Mouse (Mus musculus): ENCODE data around the gene Gng11. TPM values are rescaled to one million over a fixed set of nuclear protein-coding genes. Genes with fewer than 3 reads are reported as not detected.

Gene Gng11
- total RNA-seq (2021), result 10 to 100 TPM in 1 of 2 experiments, 1 to 10 TPM in 1; 9.9 to 11.5 TPM

DNA sequence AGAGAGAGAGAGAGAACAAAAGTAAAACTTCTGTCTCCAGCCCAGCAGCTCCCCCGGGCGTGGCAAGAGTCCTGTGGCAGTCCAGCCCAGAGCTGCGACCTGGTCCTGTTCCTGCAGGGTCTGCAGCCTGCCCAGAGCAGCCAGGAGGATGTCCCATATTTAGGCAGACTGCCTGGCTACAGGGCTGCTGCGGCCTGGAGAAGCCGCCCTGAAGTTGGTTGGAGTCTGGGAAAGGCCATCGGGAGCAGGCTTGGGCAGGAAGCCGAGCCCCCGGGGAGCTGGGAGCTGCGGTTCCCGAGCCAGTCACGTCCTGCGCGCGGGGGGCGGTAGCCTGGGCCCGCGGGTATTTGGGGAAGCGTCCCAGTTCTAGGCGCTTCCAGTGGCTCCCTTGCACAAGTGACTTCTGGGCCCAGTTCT, at the start of gene Gng11:
Gng11 (plus strand) TSS at position 15 of the 417 bp plus-strand sequence.
- peak; percentile 11 for DNase-seq (ENCODE audit: extremely low spot score in 1 of 2, low spot score in 1 of 2)

DNA sequence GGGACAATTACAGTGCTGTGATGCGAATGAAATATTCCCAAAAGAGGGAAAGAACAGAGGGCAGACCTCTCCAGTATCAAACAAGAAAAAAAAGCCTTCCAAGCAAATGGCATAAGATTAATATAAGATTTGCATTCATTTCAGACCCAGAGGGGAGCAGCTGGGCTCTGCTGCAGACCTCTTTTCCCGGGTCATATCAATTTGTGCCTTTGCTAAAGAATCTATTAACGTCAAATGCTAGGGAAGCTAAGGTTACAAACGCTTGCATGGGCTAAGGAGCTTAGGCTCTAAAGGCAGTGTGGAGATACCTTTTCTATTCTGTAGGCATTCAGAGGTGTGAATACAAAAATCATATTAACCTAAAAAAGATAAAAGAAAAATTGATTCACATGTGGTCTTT, 48.7 kb upstream of the Gng11 start:
- DNase-seq (ENCODE audit: extremely low spot score in 1 of 2, low spot score in 1 of 2), result no peak

DNA sequence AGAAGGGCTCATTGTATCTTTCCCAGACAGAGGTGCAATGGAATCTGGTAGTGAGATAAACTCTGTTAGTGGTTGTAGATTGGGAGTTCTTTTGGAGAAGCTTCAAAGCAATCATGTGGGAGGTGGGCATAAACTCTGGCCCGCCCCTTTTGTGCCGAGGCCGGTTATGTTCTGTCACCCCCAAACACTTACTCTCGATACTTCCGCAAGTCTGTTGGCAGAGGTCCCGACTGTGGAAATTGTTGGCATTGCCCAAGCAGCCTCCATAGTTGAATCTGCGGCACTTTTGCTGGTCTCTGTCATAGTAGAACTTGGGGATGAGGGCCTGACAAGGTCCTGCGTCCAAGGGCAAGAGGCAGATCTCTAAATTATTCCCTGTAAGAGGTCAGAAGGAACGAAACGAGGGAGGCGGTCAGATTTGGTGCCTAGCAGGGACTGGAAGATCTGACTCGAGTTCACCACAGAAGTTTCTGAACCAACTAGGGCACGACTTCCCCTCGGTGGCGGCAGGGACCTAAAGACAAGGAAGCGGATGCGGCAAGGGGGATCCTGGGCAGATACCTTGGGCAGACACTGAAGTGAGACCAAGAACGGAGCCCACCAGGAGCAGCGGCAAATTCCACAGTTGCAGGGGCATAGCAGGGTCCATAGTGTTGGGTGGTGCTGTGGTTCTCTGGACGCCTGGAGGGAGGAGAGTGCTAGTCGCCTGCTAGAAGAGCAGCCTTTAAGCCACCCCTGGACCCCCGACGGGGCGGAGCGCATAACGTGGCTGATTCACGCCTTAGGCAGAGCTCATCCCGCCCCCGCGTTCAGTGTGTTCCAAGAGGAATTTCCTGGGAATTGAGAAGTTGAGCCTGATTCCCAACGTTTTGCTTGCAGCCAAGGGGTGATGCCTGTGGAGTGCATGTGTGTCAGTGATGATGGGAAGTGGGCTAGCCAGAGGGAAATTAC, 35.8 kb upstream of the Gng11 start:
- DNase-seq (ENCODE audit: extremely low spot score in 1 of 2, low spot score in 1 of 2), result peak in 1 of 2 experiments; percentile 10

DNA sequence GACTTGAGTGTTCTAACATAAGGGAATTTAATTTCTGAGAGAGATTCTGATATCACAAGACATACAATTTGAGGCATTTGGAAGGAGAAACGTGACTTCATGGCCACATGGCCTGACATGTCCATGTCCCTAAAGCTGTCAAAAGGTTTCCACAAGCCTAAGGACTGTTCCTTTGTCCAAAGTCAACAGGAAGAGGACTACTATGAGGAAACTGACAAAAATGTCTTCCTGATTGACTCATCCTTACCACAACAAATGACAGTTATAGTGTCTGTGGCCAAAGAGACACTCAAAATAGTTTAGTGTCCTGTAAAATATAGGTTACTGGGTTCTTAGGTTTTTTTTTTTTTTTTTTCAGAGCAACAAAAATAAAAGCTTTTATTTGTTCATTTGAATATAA, 30.0 kb upstream of the Gng11 start:
- DNase-seq (ENCODE audit: extremely low spot score in 1 of 2, low spot score in 1 of 2), result no peak

DNA sequence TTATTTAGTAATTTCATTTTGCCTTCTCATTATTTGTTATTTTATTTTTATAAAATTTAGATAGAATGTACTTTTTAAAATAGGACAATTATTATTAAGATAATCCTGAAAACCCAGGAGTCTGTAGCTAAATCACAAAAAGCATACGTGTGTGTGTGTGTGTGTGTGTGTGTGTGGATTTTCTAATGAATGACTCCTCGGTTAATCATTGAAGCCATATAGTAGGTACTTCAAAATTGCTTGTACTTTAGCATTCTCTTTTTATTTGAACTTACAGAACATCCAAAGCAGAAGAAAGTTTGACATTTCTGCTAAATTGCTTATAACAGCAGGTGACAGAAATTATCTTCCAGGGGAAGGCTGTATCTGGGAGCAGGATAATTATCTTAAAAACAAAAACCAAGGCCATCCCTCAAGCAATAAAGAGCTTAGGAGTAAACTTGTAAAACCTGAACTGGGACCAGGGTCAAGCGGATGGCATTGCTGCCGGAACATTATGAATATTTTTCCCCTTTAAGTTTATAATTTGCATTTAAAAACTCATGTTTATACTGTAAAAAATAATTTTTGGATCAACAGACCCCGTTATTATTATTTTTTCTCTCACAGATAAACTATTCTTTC, 20.9 kb upstream of the Gng11 start:
- no peak for DNase-seq (ENCODE audit: extremely low spot score in 1 of 2, low spot score in 1 of 2)

DNA sequence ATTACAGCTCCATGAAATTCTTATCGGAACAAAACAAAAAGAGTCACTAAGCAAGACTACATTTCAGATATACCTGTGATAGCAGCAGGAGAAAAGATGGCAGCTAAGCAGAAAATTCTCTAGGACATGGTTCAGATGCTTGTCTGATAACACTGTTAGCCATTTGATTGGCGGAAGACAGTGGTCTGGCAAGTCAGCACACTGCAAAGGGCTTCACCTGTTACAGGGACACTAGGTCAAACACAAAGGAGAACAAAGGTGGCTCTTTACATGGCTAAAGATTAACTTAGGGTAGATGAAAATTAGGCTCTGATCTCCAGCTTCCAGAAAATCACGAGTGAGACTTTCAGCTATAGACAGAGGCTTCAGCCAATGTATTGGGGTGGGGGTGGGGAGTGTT, 15.0 kb upstream of the Gng11 start, which contains the start of gene Tfpi2:
Tfpi2 (minus strand) TSS at position 170 of the 400 bp plus-strand sequence.
- no peak for DNase-seq (ENCODE audit: extremely low spot score in 1 of 2, low spot score in 1 of 2)

DNA sequence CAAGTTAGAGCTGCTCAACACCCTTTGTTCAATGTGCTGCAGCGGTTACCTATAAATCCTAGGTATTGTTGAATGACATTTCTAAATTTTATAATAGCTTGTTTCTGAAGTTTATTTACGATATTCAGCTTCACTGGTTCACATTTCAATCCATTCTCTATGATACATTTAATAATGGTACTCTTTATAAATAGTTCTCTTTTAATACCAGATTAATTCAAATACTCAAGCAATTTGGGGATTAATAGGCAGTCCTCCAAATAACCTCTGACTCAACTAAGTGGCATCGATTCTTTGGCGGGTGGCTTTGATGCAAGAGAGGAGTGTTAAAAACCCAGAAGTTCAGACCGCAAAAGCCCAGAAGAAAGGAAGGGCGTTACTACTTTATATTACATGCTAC, 10.2 kb upstream of the Gng11 start, which contains the start of gene Gngt1:
Gngt1 (plus strand) TSS at position 301 of the 400 bp plus-strand sequence.
- DNase-seq (ENCODE audit: extremely low spot score in 1 of 2, low spot score in 1 of 2), result no peak

DNA sequence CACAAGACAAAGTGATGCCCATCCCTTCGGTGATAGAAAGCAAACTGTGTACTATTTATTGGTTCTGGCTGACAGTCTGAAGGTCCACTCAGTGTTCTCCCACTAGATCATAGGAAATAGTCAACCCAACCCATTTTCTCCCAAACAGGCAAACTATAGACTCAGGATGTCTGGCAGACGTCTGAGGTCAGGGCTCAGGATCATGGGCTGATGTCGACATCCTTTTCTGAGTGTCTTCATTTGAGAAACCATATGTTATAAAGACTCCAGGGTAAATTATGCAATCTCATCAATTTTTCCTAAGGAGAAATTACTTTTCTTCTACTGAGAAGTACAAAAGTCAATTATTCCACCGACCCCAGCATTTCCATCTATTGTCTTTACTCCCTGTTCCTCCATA, 5.6 kb upstream of the Gng11 start:
- DNase-seq (ENCODE audit: extremely low spot score in 1 of 2, low spot score in 1 of 2), result no peak

DNA sequence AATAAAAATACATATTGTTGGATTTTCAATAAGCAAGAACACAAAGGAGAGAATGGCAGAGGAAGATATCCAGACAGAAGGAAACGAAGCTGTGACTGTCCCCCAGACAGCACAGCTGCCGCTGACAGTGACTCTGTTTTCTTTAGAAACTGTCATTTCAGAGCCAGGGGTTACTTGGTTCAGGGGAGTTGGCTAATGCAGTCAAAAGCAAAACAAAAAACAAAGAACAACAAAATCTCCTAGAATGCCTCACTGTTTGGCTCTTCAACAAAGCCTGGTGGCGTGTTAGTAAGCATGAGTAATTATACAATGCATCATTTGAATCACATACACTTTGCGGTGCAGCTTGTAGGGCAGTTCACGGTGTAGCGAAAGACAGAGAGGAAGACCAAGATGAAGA, 4.4 kb upstream of the Gng11 start:
- DNase-seq (ENCODE audit: extremely low spot score in 1 of 2, low spot score in 1 of 2), result no peak

DNA sequence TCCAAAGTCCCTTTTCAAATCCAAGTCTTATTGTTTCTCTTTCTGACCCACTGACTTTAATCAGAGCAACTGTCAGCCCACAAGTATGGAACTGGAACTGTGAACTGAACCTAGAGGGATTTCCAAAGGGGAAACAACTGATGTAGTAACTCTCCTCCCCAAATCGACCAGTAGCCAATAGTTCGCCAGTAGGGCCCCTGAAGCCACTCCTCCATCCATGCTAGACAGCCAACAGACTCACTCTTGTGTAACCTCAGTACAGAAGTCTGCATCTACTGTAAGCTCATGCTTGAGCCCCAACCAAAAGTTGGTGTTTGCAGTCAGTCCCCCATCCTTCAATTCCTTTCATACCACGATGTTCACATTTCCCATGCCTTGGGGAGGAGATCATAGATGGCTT, 3.0 kb upstream of the Gng11 start:
- DNase-seq (ENCODE audit: extremely low spot score in 1 of 2, low spot score in 1 of 2), result no peak

DNA sequence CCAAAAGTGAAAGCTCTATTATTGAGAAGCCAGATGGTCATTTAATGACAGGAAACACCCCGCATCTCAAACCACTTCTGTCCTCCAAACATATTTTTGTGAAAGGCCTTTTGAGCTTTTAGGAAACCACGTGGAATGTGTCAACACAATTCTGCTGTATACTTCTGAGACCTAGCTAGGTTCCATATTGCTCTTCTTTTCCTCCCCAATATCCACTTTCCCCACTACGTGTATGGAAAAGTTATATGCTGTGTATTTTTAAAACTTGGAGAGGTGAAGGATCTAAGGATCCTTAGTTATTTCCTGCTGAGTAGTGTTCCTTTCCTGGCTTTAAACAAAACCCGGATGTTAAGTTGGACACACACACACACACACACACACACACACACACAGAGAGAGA, 259 bp upstream of the Gng11 start:
- DNase-seq (ENCODE audit: extremely low spot score in 1 of 2, low spot score in 1 of 2), result no peak

DNA sequence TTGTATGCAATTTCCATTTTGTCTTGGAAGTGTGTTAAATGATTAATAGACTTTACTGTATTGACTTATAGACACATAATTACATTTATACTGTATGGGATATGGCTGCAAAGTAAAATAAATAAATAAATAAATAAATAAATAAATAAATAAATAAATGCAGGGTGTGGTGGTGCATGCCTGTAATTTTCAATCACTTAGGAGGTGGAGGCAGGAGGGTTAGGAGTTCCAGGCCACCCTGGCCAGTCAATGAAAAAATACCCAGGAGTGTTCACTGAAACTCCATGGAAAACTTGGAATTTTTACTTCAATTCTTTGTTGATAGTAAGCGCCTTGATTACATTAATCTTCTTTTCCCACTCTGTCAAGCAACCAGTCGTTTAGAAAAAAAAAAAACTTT, 1.1 kb downstream of the Gng11 start:
- no peak for DNase-seq (ENCODE audit: extremely low spot score in 1 of 2, low spot score in 1 of 2)

DNA sequence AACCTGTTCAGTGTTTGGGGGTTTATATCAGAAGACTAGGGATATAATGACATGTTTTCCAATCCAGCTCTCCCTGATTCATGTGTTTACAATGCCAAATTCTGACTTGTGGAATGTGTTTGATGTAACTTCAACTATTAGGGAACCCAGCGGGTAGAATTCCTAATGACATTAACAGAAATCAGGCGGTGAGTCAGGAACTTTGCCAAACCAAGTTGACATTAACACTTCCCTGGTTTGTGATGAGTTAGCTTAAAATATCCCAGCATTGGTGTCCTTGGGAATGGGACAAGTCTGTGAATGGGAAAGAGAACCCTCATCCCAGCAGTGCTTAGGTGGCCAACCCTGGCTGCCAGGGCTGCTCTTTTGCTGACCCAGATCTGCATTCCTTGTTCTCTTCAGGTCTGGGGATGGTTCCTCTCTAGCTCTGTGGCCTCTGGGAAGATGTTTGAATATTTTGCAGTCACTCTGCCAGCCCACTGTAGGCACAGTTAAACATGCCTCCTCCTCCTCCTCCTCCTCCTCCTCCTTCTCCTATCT, 4.9 kb downstream of the Gng11 start:
- no peak for DNase-seq (ENCODE audit: extremely low spot score in 1 of 2, low spot score in 1 of 2)

DNA sequence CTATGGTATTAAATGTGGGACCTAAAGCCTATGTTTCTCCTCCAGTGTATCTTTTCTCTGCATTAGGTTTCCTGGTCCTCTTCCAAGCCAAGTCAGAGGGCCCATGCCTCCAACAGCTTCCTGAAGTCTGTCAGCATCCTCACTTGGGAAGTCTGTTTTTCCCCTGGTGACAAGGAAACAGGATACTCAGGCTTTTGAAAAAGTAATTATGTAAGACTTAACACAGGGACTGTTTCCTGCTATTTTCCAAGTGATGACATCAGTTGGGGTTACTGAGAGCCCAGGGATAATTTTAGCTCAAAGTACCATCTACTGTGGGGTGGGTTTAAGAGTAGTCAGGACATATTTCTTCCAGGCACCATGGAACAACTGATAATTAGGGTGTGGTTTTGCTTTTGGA, 5.8 kb downstream of the Gng11 start:
- no peak for DNase-seq (ENCODE audit: extremely low spot score in 1 of 2, low spot score in 1 of 2)

DNA sequence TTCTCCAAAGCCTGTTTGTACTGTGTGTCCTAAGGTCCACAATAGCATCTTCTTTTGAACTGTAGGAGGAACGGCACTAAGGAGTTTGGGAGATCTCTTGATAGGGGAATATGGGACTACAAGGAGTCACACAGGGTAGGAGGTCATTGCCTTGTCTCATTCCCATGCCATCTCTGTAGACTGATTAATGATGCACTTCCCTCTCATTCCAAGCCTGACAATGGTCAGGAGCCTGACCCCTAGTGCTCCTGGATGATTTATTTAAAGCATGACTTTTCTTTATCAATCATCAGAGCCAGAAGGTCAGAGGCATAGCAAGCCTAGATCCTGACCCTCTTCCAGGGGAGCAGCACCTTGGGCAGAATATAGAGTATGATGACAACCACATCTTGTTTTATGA, 18.9 kb downstream of the Gng11 start:
- DNase-seq (ENCODE audit: extremely low spot score in 1 of 2, low spot score in 1 of 2), result no peak

DNA sequence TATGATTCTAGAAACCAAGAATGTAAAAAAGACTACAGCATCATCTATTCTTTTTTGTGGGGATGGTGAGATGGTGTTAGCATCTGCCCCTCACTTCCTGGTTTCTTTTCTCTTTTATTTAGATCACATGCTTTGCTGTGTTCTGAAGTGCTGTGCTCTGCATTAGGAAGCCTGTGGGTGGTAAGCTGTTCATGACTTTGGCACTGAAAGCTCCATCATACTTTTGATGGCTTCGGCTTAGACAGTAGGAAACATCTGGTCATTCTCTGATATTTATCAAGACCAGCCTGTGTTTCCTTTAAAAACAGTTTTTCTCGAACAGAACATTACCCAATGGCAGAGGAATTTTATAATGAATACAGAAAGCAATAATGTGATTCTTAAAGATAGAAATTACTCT, 22.7 kb downstream of the Gng11 start:
- no peak for DNase-seq (ENCODE audit: extremely low spot score in 1 of 2, low spot score in 1 of 2)

DNA sequence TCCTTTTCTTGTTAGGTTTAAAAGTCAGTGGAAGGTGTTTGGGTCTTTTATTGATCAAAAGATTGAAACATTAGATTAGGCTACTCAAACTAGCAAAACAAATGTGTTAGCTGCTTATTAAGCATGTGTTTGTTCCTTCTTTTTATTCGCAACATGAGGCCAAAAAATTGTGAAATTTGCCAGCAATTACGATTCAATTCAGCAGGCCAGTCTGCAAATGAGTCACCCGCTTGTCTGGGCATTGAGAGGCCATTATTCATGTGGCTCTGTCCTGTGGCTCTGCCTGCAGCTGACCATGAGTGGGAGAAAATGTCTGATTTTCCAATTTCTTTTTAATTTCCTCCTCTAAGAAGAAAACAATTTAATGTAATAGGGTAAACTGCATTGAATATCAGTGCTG, 27.3 kb downstream of the Gng11 start:
- DNase-seq (ENCODE audit: extremely low spot score in 1 of 2, low spot score in 1 of 2), result no peak

DNA sequence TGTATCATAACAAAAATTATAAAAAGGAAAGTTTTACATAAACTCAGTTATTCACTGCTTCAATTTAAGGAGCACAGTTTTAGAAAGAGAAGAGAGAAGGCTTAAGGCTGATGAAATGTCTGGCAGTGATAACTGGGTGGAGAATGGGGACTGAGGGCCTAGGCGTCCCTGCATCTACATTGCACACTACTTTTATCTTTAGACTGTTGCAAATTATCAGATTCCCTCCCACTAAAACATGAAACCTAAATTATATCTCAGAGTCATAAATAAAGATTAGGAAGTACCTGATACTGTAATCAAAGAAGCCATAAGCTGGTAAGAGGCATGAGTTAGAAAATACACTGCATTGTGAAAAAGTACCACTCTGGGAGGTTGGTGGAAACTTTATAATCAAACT, 38.1 kb downstream of the Gng11 start:
- DNase-seq (ENCODE audit: extremely low spot score in 1 of 2, low spot score in 1 of 2), result no peak

DNA sequence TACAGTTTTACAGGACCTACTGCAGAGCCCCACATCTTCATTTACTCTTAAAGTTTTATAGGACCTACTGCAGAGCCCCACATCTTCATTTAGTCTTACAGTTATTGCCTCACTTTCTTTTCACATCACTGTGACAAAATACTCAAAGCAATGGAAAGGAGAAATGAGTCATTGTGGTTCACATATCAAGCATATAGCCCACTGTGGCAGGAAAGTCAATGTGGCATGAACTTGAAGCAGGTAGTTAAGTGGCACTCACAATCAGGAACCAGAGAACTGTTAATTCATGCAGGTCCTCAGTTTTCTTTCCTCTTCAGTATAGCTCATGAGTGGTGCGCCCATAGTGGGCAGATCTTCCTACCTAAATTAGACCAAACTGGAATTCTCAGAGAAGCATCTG, 43.5 kb downstream of the Gng11 start:
- no peak for DNase-seq (ENCODE audit: extremely low spot score in 1 of 2, low spot score in 1 of 2)

DNA sequence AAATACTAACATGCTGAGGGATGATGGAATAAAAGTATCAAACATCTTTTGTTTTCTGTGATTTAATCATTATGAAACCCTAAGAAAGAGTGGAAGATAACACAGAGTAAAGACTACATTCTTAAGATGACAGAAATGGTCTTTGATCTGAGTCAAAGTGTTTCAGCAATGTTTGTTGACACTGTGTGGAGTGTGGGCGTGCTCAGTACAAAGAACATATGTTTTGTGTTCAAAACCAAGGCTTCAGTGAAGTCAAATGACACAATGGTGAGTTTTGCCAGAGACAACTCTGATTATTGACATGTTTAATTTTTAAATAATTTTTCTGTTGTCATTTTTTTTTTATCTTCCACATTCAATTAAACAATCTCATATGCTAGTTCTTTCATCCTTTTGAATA, 49.1 kb downstream of the Gng11 start:
- no peak for DNase-seq (ENCODE audit: extremely low spot score in 1 of 2, low spot score in 1 of 2)

DNA sequence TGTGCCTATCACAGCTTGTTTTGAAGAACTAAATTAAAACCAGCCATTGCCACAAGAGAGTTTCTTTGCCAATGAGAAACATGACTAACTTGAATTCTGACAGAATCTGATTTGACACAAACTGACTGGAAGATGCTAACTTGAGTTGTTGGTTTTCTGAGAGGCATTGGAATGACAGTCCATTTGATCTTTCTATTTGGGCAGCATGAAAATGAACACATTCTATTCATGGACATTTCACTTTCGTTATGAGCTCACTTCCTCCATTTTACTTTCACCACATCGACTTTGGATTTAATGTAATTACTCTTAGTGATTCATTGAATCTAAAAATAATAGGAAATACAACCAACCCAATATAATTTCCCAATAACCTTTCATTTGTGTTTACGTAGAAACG, 50.7 kb downstream of the Gng11 start:
- no peak for DNase-seq (ENCODE audit: extremely low spot score in 1 of 2, low spot score in 1 of 2)

Measured in layer of hippocampus, postnatal 25 days (tissue).